Mouse (Mus musculus) B cell, adult 2 months (primary cell): ENCODE measurements around the gene Hand1.
"Not testable (repeated sequence)": the region's sequence is repeated elsewhere in the genome, so short reads cannot be mapped to it uniquely, and the experiment has no call there.

ENCODE experiments used
- DNase-seq, 2 experiments: peaks; one replicate each; pipeline ENCODE4 v3.0.0; 2022

Gene Hand1

GRCm38 (mm10) chr11:57832552-57833201, at the start of gene Hand1:
Hand1 (minus strand) TSS chr11:57832818.
- DNase-seq: no peak

GRCm38 (mm10) chr11:57876157-57876556, 43.5 kb upstream of the Hand1 start:
- no peak for DNase-seq

- peak; percentile 21 to 38 for DNase-seq
Observed at GRCm38 (mm10) chr11:57873014-57873413, 40.4 kb upstream of the Hand1 start.

- DNase-seq: peak; percentile 73 to 78
Observed at GRCm38 (mm10) chr11:57868753-57869460, 36.3 kb upstream of the Hand1 start.

- no peak for DNase-seq
Observed at GRCm38 (mm10) chr11:57866466-57866865, 33.8 kb upstream of the Hand1 start.

- DNase-seq: no peak
Observed at GRCm38 (mm10) chr11:57864577-57864976, 32.0 kb upstream of the Hand1 start.

- no peak for DNase-seq
Observed at GRCm38 (mm10) chr11:57862088-57862487, 29.5 kb upstream of the Hand1 start.

- DNase-seq: no peak
Observed at GRCm38 (mm10) chr11:57857709-57858108, 25.1 kb upstream of the Hand1 start.

- no peak for DNase-seq
Observed at GRCm38 (mm10) chr11:57853571-57853970, 21.0 kb upstream of the Hand1 start.

- no peak for DNase-seq
Observed at GRCm38 (mm10) chr11:57850931-57851330, 18.3 kb upstream of the Hand1 start.

GRCm38 (mm10) chr11:57850298-57850697, 17.7 kb upstream of the Hand1 start:
- DNase-seq: no peak

- DNase-seq: no peak
Observed at GRCm38 (mm10) chr11:57847396-57847795, 14.8 kb upstream of the Hand1 start.

GRCm38 (mm10) chr11:57846421-57847363, 14.1 kb upstream of the Hand1 start:
- not testable (repeated sequence) for DNase-seq

- DNase-seq: no peak
Observed at GRCm38 (mm10) chr11:57841391-57841790, 8.8 kb upstream of the Hand1 start.

GRCm38 (mm10) chr11:57840986-57841385, 8.4 kb upstream of the Hand1 start:
- DNase-seq: no peak

- DNase-seq: no peak
Observed at GRCm38 (mm10) chr11:57837861-57838680, 5.5 kb upstream of the Hand1 start.

- no peak for DNase-seq
Observed at GRCm38 (mm10) chr11:57836872-57837680, 4.5 kb upstream of the Hand1 start.

- no peak for DNase-seq
Observed at GRCm38 (mm10) chr11:57836401-57836800, 3.8 kb upstream of the Hand1 start.

GRCm38 (mm10) chr11:57835931-57836330, 3.3 kb upstream of the Hand1 start:
- no peak for DNase-seq

GRCm38 (mm10) chr11:57835331-57835730, 2.7 kb upstream of the Hand1 start:
- no peak for DNase-seq

- no peak for DNase-seq
Observed at GRCm38 (mm10) chr11:57834031-57834430, 1.4 kb upstream of the Hand1 start.
